Mouse (Mus musculus) heart, adult 2 months (tissue): ENCODE results near the gene Asb5.

Experiments
- CTCF ChIP-seq: fragments of 200-600 bp; IDR thresholded peaks from 2 replicates; pipeline ENCODE4 v1.8.1; 2022; ENCODE audit warnings: antibody characterized with exemption, mild to moderate bottlenecking, moderate library complexity
- POLR2A ChIP-seq: fragments of 200-500 bp; IDR thresholded peaks from 2 replicates; pipeline ENCODE4 v1.6.1; 2011; ENCODE audit warnings: mild to moderate bottlenecking, low read depth, low read length, control low read depth; ENCODE audit not compliant: insufficient read depth

GRCm38 (mm10) chr8:54596051-54596450, 66.7 kb downstream of the Asb5 start:
- TF ChIP-seq POLR2A: no peak
- no peak for TF ChIP-seq CTCF
